Mouse (Mus musculus) megakaryocyte, embryonic 14.5 days (primary cell): ENCODE measurements at regions not wholly inside any gene's neighbourhood (a gene's known extent, or its start where the extent isn't known, plus 50 kb on each side); places are given as distances from the start of the nearest gene placed in this dataset.

Experiments
- H3K27me3 ChIP-seq: replicated peaks from 2 replicates; pipeline ENCODE3; 2012; ENCODE audit warnings: inconsistent platforms
- H3K36me3 ChIP-seq: replicated peaks from 2 replicates; pipeline ENCODE3; 2012; ENCODE audit warnings: low read length, inconsistent platforms, mixed read lengths
- H3K4me1 ChIP-seq: 2 replicates; pipeline ENCODE4 v1.6.1; 2012; ENCODE audit warnings: inconsistent platforms
- H3K4me3 ChIP-seq: replicated peaks from 2 replicates; pipeline ENCODE3; 2012; ENCODE audit warnings: moderate library complexity, mild to moderate bottlenecking, inconsistent platforms
- H3K9me3 ChIP-seq: 2 replicates; pipeline ENCODE4 v1.6.1; 2012; ENCODE audit warnings: inconsistent platforms
- FLI1 ChIP-seq: IDR thresholded peaks from 2 replicates; pipeline ENCODE4 v1.6.1; 2012; ENCODE audit warnings: low read length, inconsistent platforms, mixed read lengths
- GATA1 ChIP-seq: IDR thresholded peaks from 3 replicates; pipeline ENCODE4 v1.6.1; 2012; ENCODE audit warnings: mixed read lengths, low read length, inconsistent platforms, borderline replicate concordance

- Histone ChIP-seq H3K4me1 (no peaks in the 10 kb centered on the region), H3K27me3 (no peaks in the 10 kb centered on the region), H3K9me3 (no peaks in the 10 kb centered on the region), H3K36me3 (no peaks in the 10 kb centered on the region), H3K4me3 (no peak overlapping the region)
- TF ChIP-seq FLI1 (no peak), GATA1 (no peak)
These were observed 168.7 kb downstream of the Zfp326 start for GRCm38 (mm10) chr5:106044878-106045585.

DNA sequence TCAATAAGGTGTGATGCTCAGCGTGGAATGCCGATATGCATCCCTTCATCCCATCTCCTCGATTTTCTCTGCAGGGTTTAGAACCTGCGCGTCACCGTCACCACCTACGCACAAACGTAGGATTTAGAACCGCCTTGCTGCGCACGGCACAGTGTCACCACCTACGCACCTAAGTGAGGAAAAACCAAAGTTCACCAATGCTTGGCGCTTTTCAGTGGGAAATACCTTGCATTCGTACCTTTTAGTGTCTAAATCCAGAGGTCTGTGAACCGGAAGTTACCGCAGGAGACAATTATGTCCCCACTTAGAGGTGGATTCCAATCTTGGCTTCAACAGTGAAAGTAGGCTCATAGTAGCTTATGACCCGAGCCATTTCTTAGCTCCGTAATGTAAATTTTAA, 162.0 kb downstream of the Zfp326 start:
- H3K27me3 ChIP-seq = no peaks in the 10 kb centered on the region
- H3K36me3 ChIP-seq = no peaks in the 10 kb centered on the region

GRCm38 (mm10) chr5:106036176-106036575, 159.8 kb downstream of the Zfp326 start:
- Histone ChIP-seq H3K9me3 (no peaks in the 10 kb centered on the region), H3K4me3 (no peak overlapping the region)

More for the DNA sequence above, 162.0 kb downstream of the Zfp326 start:
- Histone ChIP-seq H3K9me3 (no peaks in the 10 kb centered on the region), H3K4me1 (no peaks in the 10 kb centered on the region), H3K4me3 (no peak overlapping the region)
- TF ChIP-seq FLI1 = no peak
- TF ChIP-seq GATA1 = no peak

DNA sequence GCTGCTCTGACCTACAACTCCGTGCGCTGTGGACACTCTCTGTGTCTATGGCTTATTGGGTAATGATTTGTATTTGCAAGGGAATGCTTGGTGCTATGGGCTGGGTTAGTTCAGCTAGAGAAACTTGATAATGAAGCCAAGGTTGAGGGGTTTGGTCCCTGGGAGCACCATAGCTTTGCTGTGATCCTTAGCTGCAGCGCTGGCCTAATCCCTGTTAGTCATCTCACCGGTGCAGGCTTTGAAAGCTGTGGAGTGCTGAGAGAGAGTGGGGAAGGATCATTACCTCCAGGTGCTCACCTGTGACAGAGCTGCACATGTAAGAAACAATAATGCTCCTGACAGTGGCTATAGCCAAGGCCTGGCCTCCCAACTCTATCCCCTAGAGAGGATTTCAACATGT, 156.6 kb downstream of the Zfp326 start:
- no peak overlapping the region for H3K4me3 ChIP-seq
- no peaks in the 10 kb centered on the region for H3K27me3 ChIP-seq
- TF ChIP-seq GATA1 (no peak), FLI1 (no peak)
- H3K36me3 ChIP-seq = no peaks in the 10 kb centered on the region
- H3K4me1 ChIP-seq = no peaks in the 10 kb centered on the region
- H3K9me3 ChIP-seq = no peaks in the 10 kb centered on the region

More at GRCm38 (mm10) chr5:106036176-106036575, 159.8 kb downstream of the Zfp326 start:
- H3K36me3 ChIP-seq = no peaks in the 10 kb centered on the region
- no peaks in the 10 kb centered on the region for H3K27me3 ChIP-seq
- no peaks in the 10 kb centered on the region for H3K4me1 ChIP-seq
- TF ChIP-seq FLI1 (no peak), GATA1 (no peak)

DNA sequence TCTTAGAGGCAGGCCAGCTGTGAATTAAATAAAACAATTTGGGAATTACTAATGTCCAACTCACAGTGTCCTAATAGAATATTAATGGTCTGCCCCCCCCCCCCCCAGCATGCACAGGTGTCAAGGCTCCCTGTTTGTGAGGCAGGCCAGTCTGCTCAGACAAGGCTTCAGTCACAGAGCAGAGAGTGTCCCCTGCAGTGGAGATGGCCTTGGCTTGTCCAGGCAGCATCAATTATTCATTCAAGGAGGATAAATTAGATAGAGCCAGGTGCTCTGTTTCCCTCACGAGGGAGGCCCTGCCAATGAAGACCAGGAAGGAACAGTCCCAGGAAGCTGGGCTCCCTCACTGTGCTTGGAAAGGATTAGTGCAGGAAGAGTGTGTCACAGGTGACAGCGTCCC, 150.5 kb downstream of the Zfp326 start:
- no peaks in the 10 kb centered on the region for H3K9me3 ChIP-seq
- H3K36me3 ChIP-seq = no peaks in the 10 kb centered on the region
- no peaks in the 10 kb centered on the region for H3K4me1 ChIP-seq
- TF ChIP-seq GATA1 = no peak
- TF ChIP-seq FLI1 = no peak
- H3K4me3 ChIP-seq = no peak overlapping the region
- H3K27me3 ChIP-seq = no peaks in the 10 kb centered on the region

DNA sequence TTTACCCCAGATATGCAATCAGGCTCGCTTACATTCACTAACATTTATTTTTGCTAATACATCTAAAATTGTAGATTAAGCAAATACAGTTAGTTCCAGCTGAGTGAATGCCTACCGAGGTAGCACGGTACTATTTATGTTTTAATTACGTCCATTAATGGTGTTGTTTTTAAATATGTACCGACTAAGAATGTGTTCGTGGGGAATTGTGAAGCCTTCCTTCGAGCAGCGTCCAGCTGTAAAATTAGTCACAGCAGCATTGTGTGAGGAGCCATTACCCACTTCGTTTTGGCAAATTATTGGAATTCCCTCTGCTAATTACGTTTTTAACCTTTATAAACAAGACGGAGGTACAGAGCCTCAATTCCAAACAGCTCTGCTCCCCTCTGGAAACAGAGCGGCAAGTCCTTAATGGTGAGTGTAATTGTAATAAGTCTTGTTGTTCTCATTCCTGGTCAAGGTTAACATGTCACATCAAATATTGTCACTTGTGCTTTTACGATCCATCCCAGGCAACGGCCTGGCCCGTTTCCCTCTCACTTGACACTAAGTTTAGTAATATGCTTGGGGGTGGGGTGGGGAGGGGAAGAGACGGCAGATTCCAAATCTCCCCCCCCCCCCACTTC, 128.0 kb downstream of the Zfp326 start:
- TF ChIP-seq FLI1 = no peak
- TF ChIP-seq GATA1 = no peak
- Histone ChIP-seq H3K4me1 (no peaks in the 10 kb centered on the region), H3K27me3 (no peaks in the 10 kb centered on the region), H3K9me3 (peaks cover 3% of the 10 kb centered on the region; the same call in 1 of the 2 replicates), H3K36me3 (no peaks in the 10 kb centered on the region), H3K4me3 (no peak overlapping the region)

GRCm38 (mm10) chr5:106003321-106004291, 127.2 kb downstream of the Zfp326 start:
- Histone ChIP-seq H3K9me3 (peaks cover 3% of the 10 kb centered on the region; the same call in 1 of the 2 replicates), H3K4me1 (no peaks in the 10 kb centered on the region), H3K36me3 (no peaks in the 10 kb centered on the region), H3K27me3 (no peaks in the 10 kb centered on the region), H3K4me3 (no peak overlapping the region)
- TF ChIP-seq GATA1 (no peak), FLI1 (no peak)

DNA sequence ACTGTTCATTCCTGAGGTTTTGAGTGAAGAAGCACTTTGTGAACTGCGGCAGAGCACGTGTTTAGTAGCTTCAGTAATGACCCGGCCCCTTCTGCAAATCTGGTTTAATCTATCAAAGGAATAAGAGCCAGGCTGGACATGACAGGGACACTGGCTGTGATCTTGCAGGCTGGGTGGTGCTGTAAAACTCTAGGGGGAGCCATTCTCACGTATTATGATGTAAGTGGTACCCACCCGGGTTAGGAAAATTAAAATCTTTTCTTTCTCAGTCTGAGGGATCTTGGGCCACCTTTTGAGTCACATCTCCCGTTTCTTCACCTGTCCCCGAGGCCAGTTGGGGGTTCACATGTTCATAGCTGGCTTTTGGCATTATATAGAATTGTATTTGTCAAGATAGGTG, 126.0 kb downstream of the Zfp326 start:
- Histone ChIP-seq H3K9me3 (peaks cover 2% of the 10 kb centered on the region; the same call in 1 of the 2 replicates), H3K27me3 (no peaks in the 10 kb centered on the region), H3K36me3 (no peaks in the 10 kb centered on the region), H3K4me1 (no peaks in the 10 kb centered on the region), H3K4me3 (no peak overlapping the region)
- no peak for TF ChIP-seq FLI1
- TF ChIP-seq GATA1 = no peak

DNA sequence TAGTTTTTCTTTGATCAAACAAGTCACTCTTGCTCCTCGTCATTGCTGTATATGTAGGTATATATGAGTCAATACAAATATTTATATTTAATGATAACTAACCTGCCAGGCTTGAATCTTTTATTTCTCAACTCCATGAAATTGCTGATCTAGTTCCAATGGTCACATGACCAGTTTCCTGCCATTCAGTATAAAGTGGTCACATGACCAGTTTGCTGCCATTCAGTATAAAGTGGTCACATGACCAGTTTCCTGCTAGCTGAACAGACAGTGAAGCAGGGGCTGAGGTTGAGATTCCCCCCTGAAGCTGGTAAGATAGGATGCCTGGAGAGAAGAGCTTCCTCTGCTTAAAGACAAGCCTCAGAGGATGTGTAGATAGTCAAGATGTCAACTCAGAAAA, 117.9 kb downstream of the Zfp326 start:
- Histone ChIP-seq H3K4me1 (no peaks in the 10 kb centered on the region), H3K27me3 (no peaks in the 10 kb centered on the region), H3K36me3 (no peaks in the 10 kb centered on the region), H3K4me3 (no peak overlapping the region), H3K9me3 (peaks cover 7% of the 10 kb centered on the region; the same call in 1 of the 2 replicates)
- TF ChIP-seq FLI1 (no peak), GATA1 (no peak)
